Mouse (Mus musculus) MN1 (cell line): Measurements from ENCODE around the gene Shh.

Source experiments
- DNase-seq: peaks from one replicate; pipeline ENCODE4 v3.0.0-alpha.2; 2016; ENCODE audit warnings: low spot score

Gene Shh

DNA sequence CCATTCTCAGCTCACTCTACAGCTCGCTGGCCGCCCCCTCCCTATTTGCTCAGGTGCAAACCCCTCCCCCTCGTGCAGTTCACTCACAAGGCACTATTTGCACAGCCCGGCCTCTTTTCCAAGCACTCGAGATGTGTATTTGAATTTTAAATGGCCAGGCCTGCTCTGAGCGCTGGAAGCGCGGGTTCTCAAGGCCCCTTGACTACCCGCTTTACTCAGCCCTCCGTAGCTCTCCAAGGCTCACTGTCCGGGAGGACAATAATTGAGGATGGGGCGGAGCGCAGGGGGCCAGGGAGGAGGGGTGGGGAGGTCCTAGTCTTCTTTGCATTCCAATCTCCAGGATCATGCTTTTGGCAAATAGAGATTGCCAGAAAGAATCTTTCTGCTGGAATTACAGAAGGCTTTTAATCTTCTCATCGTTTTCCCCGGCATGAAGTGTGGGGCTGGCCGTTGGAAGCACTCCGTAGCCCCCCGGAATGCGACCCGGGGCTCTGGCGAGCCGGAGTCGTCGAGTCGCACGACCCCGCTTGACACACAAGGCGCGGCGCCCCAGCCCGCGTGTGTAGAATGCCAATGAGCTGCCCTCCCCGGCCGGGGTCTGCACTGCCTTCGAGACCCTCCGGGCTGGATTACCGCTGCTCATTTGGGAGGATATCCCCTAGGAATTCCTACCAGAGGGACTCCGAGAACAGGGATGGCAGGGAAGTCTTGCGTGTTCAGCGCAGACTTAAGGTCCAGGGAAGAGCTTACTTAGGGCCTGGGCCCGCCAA is 7.4 kb downstream of the Shh start:
- no peak for DNase-seq

DNA sequence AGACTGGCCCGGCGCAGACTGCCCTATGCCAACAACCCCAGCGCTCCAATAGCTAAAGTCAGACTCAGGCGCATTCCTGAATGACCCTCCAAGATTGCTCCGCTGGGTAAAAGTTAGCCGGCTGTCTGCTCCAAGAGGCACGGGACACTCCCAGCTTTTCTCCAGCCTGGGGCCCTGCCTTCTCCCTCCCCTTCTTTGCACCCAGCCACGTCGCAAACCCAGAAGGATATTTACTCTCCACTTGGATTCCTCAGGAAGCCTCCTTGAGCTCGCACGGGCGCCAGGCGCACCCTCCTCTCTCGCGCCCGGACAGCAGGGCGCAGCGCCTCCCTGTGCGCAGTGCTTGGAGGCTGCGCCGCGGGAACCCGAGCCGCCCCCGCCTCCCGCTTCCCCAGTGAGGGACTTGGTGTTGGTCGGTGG is 8.2 kb downstream of the Shh start:
- no peak for DNase-seq

DNA sequence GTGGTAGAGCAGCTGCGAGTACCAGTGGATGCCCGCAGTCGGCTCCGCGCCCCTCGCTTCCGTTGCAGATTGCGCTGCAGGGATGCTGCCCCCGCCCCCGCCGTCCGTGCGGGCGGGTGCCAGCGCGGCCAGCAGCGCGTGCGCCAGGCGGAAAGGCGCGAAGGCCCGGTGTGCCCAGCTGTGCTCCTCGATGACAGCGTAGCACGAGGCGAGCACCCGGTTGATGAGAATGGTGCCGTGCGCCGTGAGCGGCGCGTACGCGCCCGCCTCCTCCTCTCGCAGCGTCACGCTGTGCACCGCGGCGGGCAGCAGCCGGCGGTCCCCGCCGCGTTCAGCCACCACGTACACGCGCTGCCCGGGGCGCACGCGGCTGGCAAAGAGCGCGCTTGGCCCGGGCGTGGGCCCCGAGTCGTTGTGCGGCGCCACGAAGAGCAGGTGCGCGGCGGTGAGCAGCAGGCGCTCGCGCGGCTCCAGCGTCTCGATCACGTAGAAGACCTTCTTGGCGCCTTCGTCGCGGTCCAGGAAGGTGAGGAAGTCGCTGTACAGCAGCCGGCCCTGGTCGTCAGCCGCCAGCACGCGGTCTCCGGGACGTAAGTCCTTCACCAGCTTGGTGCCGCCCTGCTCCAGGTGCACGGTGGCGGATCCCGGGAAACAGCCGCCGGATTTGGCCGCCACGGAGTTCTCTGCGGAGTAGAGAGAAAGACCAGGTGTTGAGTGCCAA is 9.0 kb downstream of the Shh start:
- no peak for DNase-seq

DNA sequence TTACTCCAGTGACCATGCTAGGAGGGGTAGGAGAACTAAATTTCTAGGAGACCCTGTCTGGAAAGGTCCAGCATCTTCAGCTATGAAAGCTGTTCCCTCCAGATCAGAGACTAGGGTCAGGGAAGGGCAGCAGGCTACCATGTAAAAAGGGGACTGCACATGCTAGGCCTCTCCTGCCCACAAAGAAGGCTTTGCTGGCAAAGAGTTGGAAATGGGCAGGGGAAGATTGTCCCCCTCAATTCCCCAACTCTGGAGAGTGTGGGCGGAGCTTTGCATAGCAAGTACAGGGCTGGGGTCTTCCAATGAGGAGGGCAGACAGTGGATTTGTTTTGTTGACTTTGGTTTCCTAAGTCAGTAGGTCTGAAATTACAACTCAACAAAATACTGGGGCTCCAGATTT is 10.7 kb downstream of the Shh start:
- no peak for DNase-seq

DNA sequence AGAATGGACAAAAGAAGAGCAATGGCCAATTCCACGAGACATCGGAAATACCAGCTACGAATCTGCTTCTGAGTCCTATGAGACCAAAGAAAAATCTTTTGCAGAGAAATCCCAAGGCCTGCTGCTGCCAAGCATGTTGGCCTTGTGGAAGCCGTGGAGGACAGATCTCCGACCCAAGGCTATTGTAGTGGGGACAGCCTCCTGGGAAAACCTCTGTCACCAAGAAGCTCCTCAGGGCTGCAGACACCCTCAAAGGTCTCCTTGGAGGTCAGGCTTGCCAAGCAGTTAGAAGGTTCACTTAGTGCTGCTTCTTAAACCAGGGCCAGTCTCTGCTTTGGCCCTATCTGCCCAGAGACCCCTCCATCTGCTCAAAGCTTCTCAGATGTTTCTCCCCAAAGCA is 11.3 kb downstream of the Shh start:
- no peak for DNase-seq

- no peak for DNase-seq
Measured at GRCm38 (mm10) chr5:28454546-28454945, 12.5 kb downstream of the Shh start.

DNA sequence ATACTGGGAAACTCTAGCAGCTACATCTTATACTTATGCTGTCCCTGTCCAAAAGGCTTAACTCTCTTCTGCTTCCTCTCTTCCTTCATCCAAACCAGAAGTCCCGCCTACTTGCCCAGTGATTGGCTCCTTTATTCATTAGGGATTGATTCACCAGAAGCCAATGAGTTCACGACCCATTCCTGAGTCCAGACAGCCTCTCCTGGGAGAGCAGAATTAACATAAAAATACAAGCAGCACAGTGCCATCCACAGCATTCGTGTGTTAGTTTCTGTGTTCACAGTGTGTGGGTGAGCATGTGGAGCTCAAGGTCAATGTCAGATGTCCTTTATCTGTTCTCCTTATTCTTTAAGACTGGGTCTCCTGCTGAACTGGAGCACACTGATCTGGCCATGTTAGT is 13.5 kb downstream of the Shh start:
- no peak for DNase-seq

DNA sequence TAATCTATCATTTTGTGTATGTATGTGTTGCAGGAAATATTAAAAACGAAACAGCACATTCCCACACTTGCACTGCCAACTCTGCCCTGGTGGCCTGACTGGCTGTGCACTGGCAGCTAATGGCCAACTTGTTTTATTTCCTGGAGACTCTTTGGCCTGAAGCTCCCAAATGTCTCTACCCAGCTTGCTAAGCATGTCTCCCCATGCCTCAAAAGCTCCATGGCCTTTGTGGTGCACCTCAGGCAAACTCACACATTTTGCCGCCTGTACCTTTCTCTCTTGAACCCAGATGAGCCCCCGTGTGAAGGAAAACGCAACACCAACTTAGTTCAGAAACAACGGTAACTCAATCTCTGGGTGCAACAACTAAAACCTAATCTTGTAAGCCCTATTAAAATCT is 14.0 kb downstream of the Shh start:
- no peak for DNase-seq

DNA sequence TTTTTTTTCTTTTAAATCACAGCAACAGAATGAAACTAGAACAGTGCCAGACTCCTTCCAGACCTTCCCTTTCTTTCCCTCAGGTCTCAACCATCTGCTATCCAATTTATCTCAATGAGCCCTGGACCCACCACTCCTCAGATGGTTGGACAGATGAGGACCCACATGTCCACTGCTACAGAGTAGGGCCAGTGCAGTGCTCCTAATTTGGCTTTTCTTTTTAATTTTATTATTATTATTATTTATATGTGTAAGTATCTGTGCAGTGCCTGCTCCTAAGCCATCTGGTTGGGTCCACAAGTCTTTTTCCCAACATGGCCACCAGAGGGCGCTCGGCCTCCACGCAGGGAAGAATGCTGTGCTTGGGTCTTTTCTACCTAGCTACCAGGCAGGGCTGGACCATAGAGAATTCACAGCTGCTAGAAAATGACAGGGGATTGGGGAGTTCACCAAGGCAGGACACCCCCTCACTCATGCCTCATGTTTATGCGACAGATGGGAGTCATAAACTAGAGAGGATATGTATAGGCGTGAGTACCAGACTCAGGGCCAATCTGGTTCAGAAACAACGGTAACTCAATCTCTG is 15.9 kb downstream of the Shh start:
- DNase-seq: peak; percentile 77

DNA sequence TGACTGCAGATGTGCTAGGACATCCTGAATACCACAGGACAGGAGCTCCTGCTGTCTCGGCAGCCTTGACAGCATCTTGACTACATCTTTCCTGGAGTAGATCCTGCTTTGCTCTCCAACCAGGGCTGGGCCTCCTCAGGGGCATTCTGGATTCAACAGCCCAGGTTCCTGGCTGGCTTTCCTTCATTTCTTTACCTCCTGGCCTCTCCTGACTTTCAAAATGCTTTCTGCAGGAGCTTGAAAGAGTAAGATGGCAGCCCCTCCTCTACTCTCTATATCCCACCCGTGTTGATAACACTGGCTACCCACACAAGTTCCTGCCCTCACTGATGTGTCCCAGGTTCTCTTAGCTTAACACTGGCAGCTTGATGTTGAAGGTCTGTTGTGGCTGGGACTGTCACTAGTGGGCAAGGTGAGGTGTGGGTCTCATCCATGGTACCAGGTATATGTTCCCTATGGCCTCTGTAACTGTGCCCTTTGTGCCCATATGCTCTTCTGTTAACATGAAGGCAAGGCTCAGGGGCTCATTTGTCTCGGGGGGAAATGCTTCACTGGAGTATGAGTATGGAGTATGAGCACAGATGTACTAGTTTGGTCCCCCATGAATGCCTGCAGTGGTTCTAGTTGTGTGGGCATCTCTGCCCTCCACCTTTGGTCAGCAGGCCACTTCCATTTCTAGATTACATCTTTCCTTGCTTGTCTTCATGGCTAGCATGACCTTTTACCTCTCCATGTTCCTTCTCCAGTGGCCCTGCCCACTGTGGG is 16.7 kb downstream of the Shh start:
- no peak for DNase-seq

DNA sequence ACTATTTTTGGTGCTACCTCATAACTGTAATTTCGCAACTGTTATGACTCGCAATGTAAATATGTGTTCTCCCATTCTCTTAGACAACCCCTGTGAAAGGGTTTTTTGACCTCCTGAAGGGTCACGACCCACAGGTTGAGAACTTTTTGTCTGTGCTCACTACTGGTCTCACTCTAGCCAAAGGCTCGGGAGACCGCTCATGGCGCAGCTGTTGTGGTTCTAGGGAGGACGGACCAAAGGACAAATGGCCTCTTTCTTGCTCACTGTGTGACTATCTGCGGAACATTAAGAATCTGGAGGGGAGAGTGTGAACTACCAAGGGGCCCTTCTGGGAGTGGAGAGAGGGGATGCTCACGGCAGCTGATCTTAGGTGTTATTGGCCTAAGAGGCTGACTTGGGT is 41.1 kb downstream of the Shh start:
- DNase-seq: no peak

GRCm38 (mm10) chr5:28423781-28424180 is 43.3 kb downstream of the Shh start:
- DNase-seq: no peak

DNA sequence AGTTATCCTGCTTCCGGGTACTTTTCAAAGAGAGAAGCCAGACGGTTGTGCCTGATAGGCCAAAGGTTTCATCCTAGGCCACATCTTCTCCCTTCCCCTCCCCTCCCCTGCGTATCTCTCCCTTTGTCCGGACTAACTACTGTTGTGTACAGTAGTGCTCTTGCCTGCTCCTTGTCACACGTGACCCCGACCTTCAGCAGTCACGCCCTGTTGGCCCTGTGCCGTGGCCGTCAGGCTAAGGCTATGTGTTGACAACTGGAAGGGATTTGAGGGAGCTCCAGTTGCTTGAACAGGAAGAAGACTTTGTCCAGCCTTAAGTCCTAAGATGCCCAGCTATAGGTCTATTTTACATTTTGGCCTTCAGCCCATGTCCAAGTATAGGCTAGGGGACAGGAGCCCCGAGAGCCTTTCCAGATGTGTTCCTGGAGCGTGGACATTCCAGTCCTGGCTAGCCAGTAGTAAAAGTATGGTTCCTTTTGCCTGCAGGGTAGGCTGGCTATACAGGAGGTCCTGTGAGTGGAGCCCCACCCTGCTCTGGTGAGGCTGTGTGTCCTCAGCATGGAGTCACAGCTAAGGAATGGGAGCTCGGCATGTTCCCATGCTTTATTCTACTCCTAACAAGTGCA is 47.3 kb downstream of the Shh start:
- DNase-seq: no peak

- no peak for DNase-seq
Measured at GRCm38 (mm10) chr5:28418734-28419133, 48.3 kb downstream of the Shh start.

DNA sequence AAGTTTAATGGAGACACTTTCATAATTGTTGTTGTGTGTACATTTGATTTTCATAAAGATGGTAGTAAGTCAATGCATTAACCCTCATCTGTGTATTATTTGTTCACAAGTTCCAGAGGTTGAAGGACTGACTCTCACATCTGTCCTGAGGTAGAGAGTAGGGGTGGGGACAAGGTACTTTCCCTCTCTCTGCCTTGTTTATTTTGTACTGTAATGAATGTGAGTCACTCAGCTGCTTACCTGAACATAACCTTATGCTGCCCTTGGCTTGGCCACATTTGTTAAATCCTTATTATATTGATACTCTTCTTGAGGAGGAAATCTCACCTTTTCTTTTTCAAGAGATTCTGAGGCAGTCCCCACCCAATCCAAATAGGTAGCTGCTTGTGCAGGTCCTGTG is 51.0 kb downstream of the Shh start:
- no peak for DNase-seq

GRCm38 (mm10) chr5:28414076-28414475 is 53.0 kb downstream of the Shh start:
- DNase-seq: no peak

GRCm38 (mm10) chr5:28413533-28413932 is 53.5 kb downstream of the Shh start:
- no peak for DNase-seq

DNA sequence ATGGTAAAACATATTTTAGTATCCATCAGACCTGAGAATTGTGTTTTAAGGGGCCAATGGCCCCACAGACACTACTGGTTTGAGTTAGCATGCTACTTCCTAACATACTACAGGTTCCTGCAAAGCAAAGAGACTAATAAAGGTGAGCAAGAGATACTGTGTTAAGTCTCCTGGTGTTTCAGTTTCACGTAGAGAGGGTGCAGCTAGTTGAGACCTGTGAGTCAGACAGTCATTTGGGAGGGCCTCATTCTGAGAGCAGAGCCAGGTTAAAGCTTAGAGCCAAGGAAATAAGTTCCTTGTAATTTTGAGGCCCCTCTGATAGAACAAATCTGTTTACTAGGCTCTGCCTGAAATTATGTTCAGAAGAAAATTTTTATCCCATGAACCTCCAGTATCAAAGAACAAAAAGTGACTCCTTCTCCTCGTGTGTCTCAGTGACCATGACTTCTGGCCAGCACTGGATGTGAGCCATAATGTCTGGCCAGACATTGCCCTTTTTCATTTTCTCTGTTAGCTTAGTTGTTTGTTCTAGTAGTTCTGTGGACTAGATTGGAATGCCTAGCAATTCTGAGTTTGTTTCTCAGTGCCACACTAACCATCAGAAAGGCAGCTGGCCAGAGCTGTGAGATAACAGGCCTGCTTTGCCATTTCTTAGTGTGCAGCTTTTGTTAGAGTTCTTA is 54.9 kb downstream of the Shh start:
- no peak for DNase-seq
